Mouse (Mus musculus) myocyte (in vitro differentiated cells): ENCODE measurements around the gene Mrpl52. TPM values are rescaled to one million over a fixed set of nuclear protein-coding genes. Genes with fewer than 3 reads are reported as not detected.

Experiments
- H3K27me3 ChIP-seq: one replicate; pipeline ENCODE4 v1.6.1; 2011; ENCODE audit not compliant: control insufficient read depth, insufficient read depth, insufficient read length
- H3K36me3 ChIP-seq: one replicate; pipeline ENCODE4 v1.6.1; 2011; ENCODE audit not compliant: control insufficient read depth, insufficient read depth
- H3K4me2 ChIP-seq: one replicate; pipeline ENCODE4 v1.6.1; 2011; ENCODE audit warnings: low read depth, control low read depth
- H3K4me3 ChIP-seq: one replicate; pipeline ENCODE4 v1.5.1; 2011; ENCODE audit warnings: mild to moderate bottlenecking, control low read depth, moderate library complexity
- H3K79me2 ChIP-seq: one replicate; pipeline ENCODE4 v1.6.1; 2011; ENCODE audit not compliant: control insufficient read depth, insufficient read depth
- H3ac ChIP-seq: one replicate; pipeline ENCODE4 v1.6.1; 2011; ENCODE audit not compliant: control insufficient read depth, insufficient read length
- CEBPB ChIP-seq: IDR thresholded peaks from 2 replicates; pipeline ENCODE4 v1.6.1; 2011; ENCODE audit warnings: mild to moderate bottlenecking, moderate library complexity; ENCODE audit not compliant: poor library complexity, insufficient read depth, severe bottlenecking
- E2F4 ChIP-seq: IDR thresholded peaks from one replicate; pipeline ENCODE4 v1.6.1; 2011; ENCODE audit warnings: mild to moderate bottlenecking, control low read depth, moderate library complexity; ENCODE audit not compliant: insufficient read depth
- MAX ChIP-seq: IDR thresholded peaks from one replicate; pipeline ENCODE4 v1.6.1; 2011; ENCODE audit warnings: low read depth, mild to moderate bottlenecking, control low read depth
- MYOD1 ChIP-seq, 3 experiments: IDR thresholded peaks; one replicate each; pipeline ENCODE4 v1.6.1; 2011; ENCODE audit warnings: control low read depth in 2 of 3, low read depth in 2 of 3, mild to moderate bottlenecking in 2 of 3, moderate library complexity in 1 of 3; ENCODE audit not compliant: insufficient read length in 2 of 3, control insufficient read depth in 1 of 3
- MYOG ChIP-seq, 3 experiments: IDR thresholded peaks; one replicate each; pipeline ENCODE4 v1.6.1; 2011; ENCODE audit warnings: control low read depth in 2 of 3, low read depth in 2 of 3, mild to moderate bottlenecking in 2 of 3; ENCODE audit not compliant: insufficient read length in 2 of 3, control insufficient read depth in 1 of 3, insufficient read depth in 1 of 3
- POLR2A ChIP-seq: IDR thresholded peaks from one replicate; pipeline ENCODE4 v1.6.1; 2011; ENCODE audit warnings: low read depth, mild to moderate bottlenecking, control low read depth, moderate library complexity; ENCODE audit not compliant: insufficient read length
- POLR2AphosphoS2 ChIP-seq: IDR thresholded peaks from one replicate; pipeline ENCODE4 v1.6.1; 2011; ENCODE audit warnings: low read depth, control low read depth; ENCODE audit not compliant: insufficient read length
- REST ChIP-seq: IDR thresholded peaks from one replicate; pipeline ENCODE4 v1.6.1; 2011; ENCODE audit warnings: mild to moderate bottlenecking, control low read depth, moderate library complexity; ENCODE audit not compliant: insufficient read depth, insufficient read length
- SRF ChIP-seq: IDR thresholded peaks from one replicate; pipeline ENCODE4 v1.6.1; 2011; ENCODE audit warnings: low read depth; ENCODE audit not compliant: control insufficient read depth, insufficient read length
- TCF12 ChIP-seq: IDR thresholded peaks from one replicate; pipeline ENCODE4 v1.6.1; 2011; ENCODE audit warnings: mild to moderate bottlenecking, control low read depth; ENCODE audit not compliant: poor library complexity, insufficient read depth, severe bottlenecking
- TCF3 ChIP-seq: IDR thresholded peaks from one replicate; pipeline ENCODE4 v1.6.1; 2011; ENCODE audit warnings: low read depth, control low read depth; ENCODE audit not compliant: insufficient read length
- USF1 ChIP-seq: IDR thresholded peaks from one replicate; pipeline ENCODE4 v1.6.1; 2011; ENCODE audit warnings: low read depth, mild to moderate bottlenecking, control low read depth, moderate library complexity
- polyA plus RNA-seq: library from polyadenylated mRNA; unstranded; fragments of >200 nt; fragmentation: generic; extraction: Trizol; gene quantifications from one replicate; pipeline ENCODE4 v1.2.1, GENCODE M21; 2012; ENCODE audit warnings: missing spikeins

Mrpl52 gene
- polyA plus RNA-seq, 1 experiment, result 483 TPM

GRCm38 (mm10) chr14:54477172-54477909, 50.6 kb downstream of the Mrpl52 start:
- Histone ChIP-seq H3ac (no peak overlapping the region), H3K79me2 (no peaks in the 10 kb centered on the region), H3K27me3 (no peaks in the 10 kb centered on the region), H3K4me3 (no peak overlapping the region), H3K36me3 (no peaks in the 10 kb centered on the region), H3K4me2 (no peak overlapping the region)
- TF ChIP-seq USF1 (no peak), MAX (no peak), POLR2A (no peak), TCF3 (no peak), CEBPB (no peak), POLR2AphosphoS2 (no peak), MYOG (IDR thresholded peaks at IDR 0.05; ENCODE audit: control insufficient read depth in 1 of 3, insufficient read depth in 1 of 3, insufficient read length in 2 of 3, low read depth in 2 of 3) (no peak), REST (no peak), TCF12 (no peak), SRF (no peak), MYOD1 (IDR thresholded peaks at IDR 0.05; ENCODE audit: control insufficient read depth in 1 of 3, insufficient read length in 2 of 3, low read depth in 2 of 3) (no peak), E2F4 (no peak)

Other genes starting within 250 kb of the Mrpl52 start
- 324 TPM for gene Dad1, start 172.8 kb upstream of the Mrpl52 start, polyA plus RNA-seq
- 65.9 TPM for gene Abhd4, start 172.7 kb upstream of the Mrpl52 start, polyA plus RNA-seq
- gene Olfr49, start 142.0 kb upstream of the Mrpl52 start, polyA plus RNA-seq, result not detected
- 68.6 TPM for gene Oxa1l, start 66.1 kb upstream of the Mrpl52 start, polyA plus RNA-seq
- 6.8 TPM for gene Slc7a7, start 9.1 kb upstream of the Mrpl52 start, polyA plus RNA-seq
- 108 TPM for gene Mmp14, start 4.7 kb downstream of the Mrpl52 start, polyA plus RNA-seq
- gene Lrp10, start 37.2 kb downstream of the Mrpl52 start, polyA plus RNA-seq, result 81.8 TPM
- gene Rem2, start 49.2 kb downstream of the Mrpl52 start, polyA plus RNA-seq, result 0.20 TPM
- gene Prmt5, start 90.6 kb downstream of the Mrpl52 start, polyA plus RNA-seq, result 140 TPM
- gene Haus4, start 127.7 kb downstream of the Mrpl52 start, polyA plus RNA-seq, result 23.5 TPM
- 30.8 TPM for gene Ajuba, start 150.6 kb downstream of the Mrpl52 start, polyA plus RNA-seq
- gene 4931414P19Rik, start 179.1 kb downstream of the Mrpl52 start, polyA plus RNA-seq, result 7.3 TPM
- gene Psmb5, start 191.1 kb downstream of the Mrpl52 start, polyA plus RNA-seq, result 416 TPM
- not detected for gene Psmb11, start 194.5 kb downstream of the Mrpl52 start, polyA plus RNA-seq
- not detected for gene Gm17606, start 214.0 kb downstream of the Mrpl52 start, polyA plus RNA-seq
- gene Cdh24, start 214.5 kb downstream of the Mrpl52 start, polyA plus RNA-seq, result 4.3 TPM